Mouse (Mus musculus) neural tube, embryonic 11.5 days (tissue): Measurements from ENCODE around the gene Sephs1. TPM values are rescaled to one million over a fixed set of nuclear protein-coding genes. Genes with fewer than 3 reads are reported as not detected.

Experiments used
- ATAC-seq: fragments of 200-750 bp; cut with Nextera tagmentation; 2 replicates; pipeline ENCODE4 v1.8.0; 2017; ENCODE audit warnings: moderate number of reproducible peaks, mild to moderate bottlenecking, moderate TSS enrichment, moderate library complexity; ENCODE audit not compliant: insufficient read depth, low FRiP score, low TSS enrichment
- DNase-seq: peaks from one replicate; pipeline ENCODE4 v3.0.0-alpha.2; 2015; ENCODE audit warnings: low spot score
- H3K27ac ChIP-seq: fragments of 300-500 bp; sonication (generic); 2 replicates; pipeline ENCODE4 v1.5.1; 2014; ENCODE audit warnings: low read depth, mild to moderate bottlenecking, low read length
- H3K27me3 ChIP-seq: fragments of 300-500 bp; sonication (generic); 2 replicates; pipeline ENCODE4 v1.6.1; 2014; ENCODE audit warnings: mild to moderate bottlenecking, low read length, mixed read lengths; ENCODE audit not compliant: control insufficient read depth, insufficient read depth
- H3K36me3 ChIP-seq: fragments of 300-500 bp; sonication (generic); 2 replicates; pipeline ENCODE4 v1.6.1; 2014; ENCODE audit warnings: mild to moderate bottlenecking, low read length, moderate library complexity, mixed read lengths; ENCODE audit not compliant: control insufficient read depth, insufficient read depth
- H3K4me1 ChIP-seq: fragments of 300-500 bp; sonication (generic); 2 replicates; pipeline ENCODE4 v1.6.1; 2014; ENCODE audit warnings: low read length, mixed read lengths; ENCODE audit not compliant: control insufficient read depth, insufficient read depth
- H3K4me2 ChIP-seq: fragments of 300-500 bp; sonication (generic); 2 replicates; pipeline ENCODE4 v1.6.1; 2014; ENCODE audit warnings: low read depth, mild to moderate bottlenecking, moderate library complexity
- H3K4me3 ChIP-seq: fragments of 300-500 bp; sonication (generic); 2 replicates; pipeline ENCODE4 v1.5.1; 2014; ENCODE audit warnings: low read depth, low read length
- H3K9ac ChIP-seq: fragments of 300-500 bp; sonication (generic); 2 replicates; pipeline ENCODE4 v1.6.1; 2014; ENCODE audit warnings: mild to moderate bottlenecking, low read length
- H3K9me3 ChIP-seq: fragments of 300-500 bp; sonication (generic); 2 replicates; pipeline ENCODE4 v1.6.1; 2016; ENCODE audit warnings: low read length; ENCODE audit not compliant: control insufficient read depth
- WGBS: fragments of 180-500 bp; shearing (Covaris S2); extraction: QIAGEN DNeasy Blood & Tissue Kit; methylation state at CpG from one replicate; pipeline ENCODE4 v1.1.7; 2014; 5-methylcytosine and 5-hydroxymethylcytosine counted together
- polyA plus RNA-seq: library from polyadenylated mRNA; unstranded; fragments of >200 nt; fragmentation: Nextera tagmentation; extraction: Ambion mirVana; gene quantifications from 2 replicates; pipeline ENCODE4 v1.2.1, GENCODE M21; 2014

Gene Sephs1
- polyA plus RNA-seq, 1 experiment from 2014 or later = 126 TPM

GRCm38 (mm10) chr2:4913949-4914348 lies 32.6 kb downstream of the Sephs1 start:
- Histone ChIP-seq H3K27me3 (no peaks in the 10 kb centered on the region), H3K4me2 (no peak overlapping the region), H3K9me3 (no peaks in the 10 kb centered on the region), H3K36me3 (no peaks in the 10 kb centered on the region), H3K27ac (no peak overlapping the region), H3K4me1 (no peaks in the 10 kb centered on the region), H3K4me3 (no peak overlapping the region), H3K9ac (no peak overlapping the region)
- DNase-seq (no peak), ATAC-seq (no peak)
- 76% methylated on average over 7 of the region's 7 CpGs for WGBS

- Histone ChIP-seq H3K27ac (no peak overlapping the region), H3K9ac (no peak overlapping the region), H3K36me3 (no peaks in the 10 kb centered on the region), H3K9me3 (no peaks in the 10 kb centered on the region), H3K4me3 (no peak overlapping the region), H3K4me1 (no peaks in the 10 kb centered on the region; the same call in 1 of the 2 replicates), H3K4me2 (no peak overlapping the region), H3K27me3 (no peaks in the 10 kb centered on the region)
- 85% methylated on average over 5 of the region's 6 CpGs for WGBS
- no peak for ATAC-seq
- DNase-seq = no peak
Observed at GRCm38 (mm10) chr2:4916037-4916436, 34.7 kb downstream of the Sephs1 start.

- no peak overlapping the region for H3K27ac ChIP-seq
- no peak overlapping the region for H3K4me3 ChIP-seq
- no peaks in the 10 kb centered on the region for H3K36me3 ChIP-seq
- ATAC-seq = no peak
- DNase-seq = peak; percentile 65
- no peak overlapping the region for H3K4me2 ChIP-seq
- WGBS = 22% methylated on average over 8 of the region's 8 CpGs
- no peak overlapping the region for H3K9ac ChIP-seq
- no peaks in the 10 kb centered on the region; the same call in 1 of the 2 replicates for H3K4me1 ChIP-seq
- no peaks in the 10 kb centered on the region for H3K27me3 ChIP-seq
- H3K9me3 ChIP-seq = no peaks in the 10 kb centered on the region
Observed at GRCm38 (mm10) chr2:4917326-4918021, 36.1 kb downstream of the Sephs1 start.

GRCm38 (mm10) chr2:4918860-4919739 lies 37.7 kb downstream of the Sephs1 start, which contains the start of gene Phyh:
Gene Phyh (plus strand): TSS chr2:4919019.
- ATAC-seq (peak; percentile 95), DNase-seq (peak; percentile 87)
- Histone ChIP-seq H3K27ac (no peak within 1 kb of the TSS), H3K27me3 (no peaks in the 10 kb centered on the region), H3K36me3 (no peaks in the 10 kb centered on the region), H3K4me1 (no peaks in the 10 kb centered on the region; the same call in 1 of the 2 replicates), H3K4me2 (peak within 1 kb of the TSS; percentile 56), H3K9ac (peak within 1 kb of the TSS; percentile 59), H3K9me3 (no peaks in the 10 kb centered on the region), H3K4me3 (peak within 1 kb of the TSS; percentile 41)
- 8% methylated on average over 35 of the region's 35 CpGs for WGBS

GRCm38 (mm10) chr2:4921019-4921418 lies 39.7 kb downstream of the Sephs1 start:
- H3K4me3 ChIP-seq = no peak overlapping the region
- no peaks in the 10 kb centered on the region for H3K36me3 ChIP-seq
- H3K4me1 ChIP-seq = no peaks in the 10 kb centered on the region; the same call in 1 of the 2 replicates
- H3K27ac ChIP-seq = no peak overlapping the region
- H3K27me3 ChIP-seq = no peaks in the 10 kb centered on the region
- no peak overlapping the region for H3K4me2 ChIP-seq
- no peak for ATAC-seq
- WGBS = 73% methylated on average over 5 of the region's 5 CpGs
- no peak for DNase-seq
- no peaks in the 10 kb centered on the region for H3K9me3 ChIP-seq
- no peak overlapping the region for H3K9ac ChIP-seq

GRCm38 (mm10) chr2:4922476-4923164 lies 41.3 kb downstream of the Sephs1 start:
- H3K4me3 ChIP-seq = no peak overlapping the region
- H3K9ac ChIP-seq = no peak overlapping the region
- no peaks in the 10 kb centered on the region; the same call in 1 of the 2 replicates for H3K4me1 ChIP-seq
- WGBS = 75% methylated on average over 7 of the region's 7 CpGs
- H3K9me3 ChIP-seq = no peaks in the 10 kb centered on the region
- no peaks in the 10 kb centered on the region for H3K27me3 ChIP-seq
- no peak overlapping the region for H3K4me2 ChIP-seq
- no peak for ATAC-seq
- H3K27ac ChIP-seq = no peak overlapping the region
- H3K36me3 ChIP-seq = no peaks in the 10 kb centered on the region
- no peak for DNase-seq

- DNase-seq (no peak), ATAC-seq (no peak)
- Histone ChIP-seq H3K9ac (no peak overlapping the region), H3K36me3 (0 out of 2 replicates have a peak, but pooled peaks cover 2% of the 10 kb centered on the region), H3K4me3 (no peak overlapping the region), H3K27ac (no peak overlapping the region), H3K9me3 (no peaks in the 10 kb centered on the region), H3K4me2 (no peak overlapping the region), H3K4me1 (no peaks in the 10 kb centered on the region), H3K27me3 (no peaks in the 10 kb centered on the region)
- 92% methylated on average over 3 of the region's 3 CpGs for WGBS
Observed at GRCm38 (mm10) chr2:4927391-4927790, 46.0 kb downstream of the Sephs1 start.

- DNase-seq (no peak), ATAC-seq (no peak)
- Histone ChIP-seq H3K27ac (no peak overlapping the region), H3K36me3 (0 out of 2 replicates have a peak, but pooled peaks cover 2% of the 10 kb centered on the region), H3K4me3 (no peak overlapping the region), H3K4me1 (no peaks in the 10 kb centered on the region), H3K9ac (no peak overlapping the region), H3K27me3 (no peaks in the 10 kb centered on the region), H3K9me3 (no peaks in the 10 kb centered on the region), H3K4me2 (no peak overlapping the region)
- 84% methylated on average over 2 of the region's 2 CpGs for WGBS
Observed at GRCm38 (mm10) chr2:4929230-4929629, 47.9 kb downstream of the Sephs1 start.
